Mouse (Mus musculus) MN1 (cell line): ENCODE measurements around the gene Cacna1c.
"Not testable (repeated sequence)": the region's sequence is repeated elsewhere in the genome, so short reads cannot be mapped to it uniquely, and the experiment has no call there.

ENCODE experiments used
- DNase-seq: peaks from one replicate; pipeline ENCODE4 v3.0.0-alpha.2; 2016; ENCODE audit warnings: low spot score

Gene Cacna1c

GRCm38 (mm10) chr6:119206006-119206405 lies 9.8 kb upstream of the Cacna1c start:
- not testable (repeated sequence) for DNase-seq

DNA sequence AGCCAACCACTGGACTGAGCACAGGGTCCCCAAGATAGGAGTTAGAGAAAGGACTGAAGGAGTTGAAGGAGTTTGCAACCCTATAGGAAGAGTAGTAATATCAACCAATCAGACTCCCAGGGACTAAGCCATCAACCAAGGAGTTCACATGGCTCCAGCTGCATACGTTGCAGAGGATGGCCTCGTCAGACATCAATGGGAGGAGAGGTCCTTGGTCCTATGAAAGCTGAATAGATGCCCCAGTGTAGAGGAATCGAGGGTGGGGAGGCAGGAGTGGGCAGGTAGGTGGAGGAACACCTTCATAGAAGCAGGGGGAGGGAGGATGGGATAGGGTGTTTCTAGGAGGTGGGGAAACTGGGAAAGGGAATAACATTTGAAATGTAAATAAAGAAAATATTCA lies 8.7 kb upstream of the Cacna1c start:
- no peak for DNase-seq

GRCm38 (mm10) chr6:119204286-119204685 lies 8.1 kb upstream of the Cacna1c start:
- DNase-seq = no peak

DNA sequence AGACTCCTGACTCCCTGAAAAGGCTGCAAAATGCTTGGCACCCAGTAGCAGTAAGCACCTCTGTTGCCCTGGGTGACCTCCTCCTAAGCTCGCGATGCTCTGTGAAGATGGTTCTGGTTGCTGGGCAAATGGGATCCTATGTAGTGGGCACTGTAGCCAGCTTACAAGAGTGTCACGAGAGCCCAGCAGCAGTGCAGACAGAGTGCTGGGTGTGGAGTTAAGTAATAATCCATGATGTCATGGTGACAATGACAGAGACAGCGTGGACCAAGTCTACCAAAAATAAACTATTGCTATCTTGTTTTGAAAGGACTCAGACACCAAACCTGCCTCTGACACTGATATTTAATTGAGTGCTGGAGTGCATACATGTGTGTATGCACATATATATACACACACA lies 5.4 kb upstream of the Cacna1c start:
- DNase-seq = no peak

- DNase-seq = no peak
Measured at GRCm38 (mm10) chr6:119200362-119200761, 4.1 kb upstream of the Cacna1c start.

GRCm38 (mm10) chr6:119199274-119199879 lies 3.2 kb upstream of the Cacna1c start:
- no peak for DNase-seq

DNA sequence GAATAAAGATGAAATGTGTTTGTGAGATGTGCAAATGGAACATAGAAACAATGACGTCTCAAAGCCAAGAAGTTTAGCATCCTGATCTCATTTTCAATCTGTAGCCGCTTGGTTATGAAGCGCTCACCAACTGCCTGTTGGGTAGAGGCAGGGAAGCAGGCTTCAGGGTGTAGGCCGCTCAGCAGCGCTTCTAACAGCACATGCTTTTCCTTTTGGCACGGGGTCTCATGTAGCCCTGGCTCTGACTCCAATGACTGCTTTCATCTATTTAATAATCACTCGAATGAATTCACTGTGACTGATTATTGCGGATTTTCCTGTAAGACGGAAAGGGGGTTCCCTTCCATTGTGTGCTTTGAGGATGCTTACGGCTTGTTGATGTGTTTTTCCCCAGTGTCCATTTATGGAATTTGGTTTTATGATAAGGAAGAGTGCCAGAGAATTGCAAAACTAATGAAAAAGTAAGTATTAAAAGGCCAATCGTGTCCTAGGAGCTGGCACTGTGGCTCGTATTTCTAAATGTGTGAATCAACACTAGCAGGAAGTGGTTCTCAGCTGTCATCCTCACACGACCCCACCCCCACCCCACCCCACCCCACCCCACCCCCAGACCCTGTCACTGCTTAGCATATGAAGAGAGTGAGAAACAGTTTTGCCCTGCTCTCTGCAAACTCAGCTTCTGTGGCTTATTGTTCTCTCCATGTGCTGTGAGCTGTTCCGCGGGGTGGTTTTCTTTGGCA lies 2.5 kb upstream of the Cacna1c start:
- DNase-seq = no peak

DNA sequence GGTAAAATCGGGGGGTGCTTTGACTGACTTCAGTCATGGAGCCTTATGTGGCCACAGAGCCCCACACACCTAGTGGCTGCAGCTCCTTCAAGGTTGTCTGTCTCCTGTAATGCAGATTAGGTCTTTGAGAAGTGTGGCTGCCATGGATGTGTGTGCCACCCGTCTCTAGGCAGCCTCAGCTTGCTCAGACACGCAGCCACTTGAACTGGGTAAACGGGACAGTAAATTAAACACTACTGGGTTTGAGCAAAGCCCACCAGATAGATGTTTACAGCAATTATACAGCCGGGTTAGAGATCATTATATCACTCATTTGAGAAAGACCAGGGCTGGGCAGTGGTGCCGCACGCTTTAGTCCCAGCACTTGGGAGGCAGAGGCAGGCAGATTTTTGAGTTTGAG lies 1.6 kb downstream of the Cacna1c start:
- no peak for DNase-seq

DNA sequence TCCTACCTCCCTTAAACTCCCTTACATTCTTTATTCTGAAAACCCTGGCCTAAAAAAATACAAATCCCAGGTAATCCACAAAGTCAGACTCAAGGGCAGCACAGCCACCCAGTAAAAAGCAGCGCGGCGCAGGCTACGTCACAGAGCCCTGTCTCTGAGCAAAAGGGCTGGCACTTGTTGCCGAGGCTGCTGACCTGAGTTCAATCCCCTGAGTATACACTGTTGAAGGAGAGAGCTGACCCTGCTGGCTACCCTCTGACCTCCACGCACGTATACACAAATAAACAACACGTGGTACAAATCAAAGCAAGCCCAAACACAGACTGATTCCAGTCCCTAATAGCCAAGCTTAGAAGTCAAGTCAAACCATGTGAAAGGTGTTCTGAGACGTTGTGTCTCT lies 2.1 kb downstream of the Cacna1c start:
- no peak for DNase-seq

DNA sequence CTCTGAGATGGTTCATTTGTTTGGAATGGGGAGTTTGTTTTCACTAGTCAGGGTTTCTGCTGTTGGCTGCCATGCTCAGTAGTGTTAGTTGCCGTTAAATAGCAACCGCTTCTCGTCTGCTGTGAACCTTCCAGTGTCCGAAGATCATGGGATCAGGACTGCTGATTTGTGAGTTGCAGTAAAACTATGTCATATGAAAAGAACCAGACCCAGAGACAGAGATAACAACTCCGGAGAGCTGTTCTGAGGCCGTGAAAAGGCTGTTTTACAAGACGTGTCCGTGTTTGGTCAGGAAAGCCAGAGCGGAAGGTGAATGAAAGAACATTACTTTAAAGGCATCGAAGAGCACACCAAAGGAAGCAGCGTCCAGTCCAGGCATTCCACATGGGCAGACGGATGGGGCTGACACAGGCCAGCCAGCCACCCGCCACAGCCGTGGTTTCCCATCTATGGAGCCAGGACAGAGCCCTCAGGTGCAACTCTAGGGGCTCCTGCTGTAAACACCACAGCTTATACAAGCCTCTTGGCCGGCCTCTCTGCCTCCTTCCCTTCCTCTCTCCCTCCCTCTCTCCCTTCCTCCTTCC lies 2.6 kb downstream of the Cacna1c start:
- no peak for DNase-seq

- no peak for DNase-seq
Measured at GRCm38 (mm10) chr6:119191478-119191877, 4.7 kb downstream of the Cacna1c start.

- DNase-seq = no peak
Measured at GRCm38 (mm10) chr6:119187631-119188030, 8.6 kb downstream of the Cacna1c start.

GRCm38 (mm10) chr6:119186658-119187057 lies 9.6 kb downstream of the Cacna1c start:
- DNase-seq = peak; percentile 36

GRCm38 (mm10) chr6:119183781-119184180 lies 12.4 kb downstream of the Cacna1c start:
- DNase-seq = no peak

DNA sequence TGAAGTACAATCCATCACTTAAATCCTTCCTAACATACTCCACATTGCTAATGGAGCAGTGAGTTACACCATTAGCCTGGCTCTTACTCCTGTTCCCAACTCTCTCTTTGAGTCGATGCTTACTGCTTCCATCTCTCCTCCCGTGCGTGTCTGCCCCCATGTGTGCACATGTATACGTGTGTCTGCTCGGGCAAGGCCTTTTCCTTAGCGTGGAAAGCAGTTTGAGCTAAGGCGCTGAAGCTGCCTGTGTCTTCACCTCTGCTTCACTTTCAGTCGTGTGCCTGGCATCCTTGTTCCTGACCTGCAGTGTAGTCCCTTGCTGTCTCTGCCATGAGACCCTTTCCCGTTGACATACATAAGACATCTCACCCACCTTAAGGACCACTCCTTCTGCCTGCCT lies 14.0 kb downstream of the Cacna1c start:
- no peak for DNase-seq

DNA sequence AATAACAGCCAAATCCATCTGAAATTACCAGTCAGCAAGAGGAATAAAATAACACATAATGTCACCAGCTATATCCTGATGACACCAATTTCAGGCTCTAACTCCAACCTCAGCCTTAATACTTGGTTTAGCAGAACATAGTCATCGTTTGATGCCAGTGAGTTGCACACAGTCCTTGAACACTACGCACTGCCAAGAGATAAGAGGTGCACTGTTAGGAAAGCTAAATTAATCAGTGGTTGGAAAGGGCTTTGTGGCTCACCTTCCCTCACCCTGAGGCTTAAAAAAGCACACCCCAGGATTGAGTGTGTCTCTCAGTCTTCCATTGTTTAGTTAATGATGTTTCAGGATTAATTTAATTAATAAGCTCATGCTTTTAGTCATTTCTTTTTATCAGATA lies 16.0 kb downstream of the Cacna1c start:
- DNase-seq = no peak

GRCm38 (mm10) chr6:119177101-119177500 lies 19.1 kb downstream of the Cacna1c start:
- no peak for DNase-seq

- DNase-seq = peak; percentile 15
Measured at GRCm38 (mm10) chr6:119176103-119176502, 20.1 kb downstream of the Cacna1c start.

GRCm38 (mm10) chr6:119175078-119175853 lies 21.0 kb downstream of the Cacna1c start, which contains the start of gene Dcp1b:
Dcp1b (plus strand) TSS chr6:119175253.
- peak; percentile 94 for DNase-seq

GRCm38 (mm10) chr6:119174307-119175074 lies 21.7 kb downstream of the Cacna1c start:
- DNase-seq = no peak

GRCm38 (mm10) chr6:119165677-119166076 lies 30.5 kb downstream of the Cacna1c start:
- no peak for DNase-seq

DNA sequence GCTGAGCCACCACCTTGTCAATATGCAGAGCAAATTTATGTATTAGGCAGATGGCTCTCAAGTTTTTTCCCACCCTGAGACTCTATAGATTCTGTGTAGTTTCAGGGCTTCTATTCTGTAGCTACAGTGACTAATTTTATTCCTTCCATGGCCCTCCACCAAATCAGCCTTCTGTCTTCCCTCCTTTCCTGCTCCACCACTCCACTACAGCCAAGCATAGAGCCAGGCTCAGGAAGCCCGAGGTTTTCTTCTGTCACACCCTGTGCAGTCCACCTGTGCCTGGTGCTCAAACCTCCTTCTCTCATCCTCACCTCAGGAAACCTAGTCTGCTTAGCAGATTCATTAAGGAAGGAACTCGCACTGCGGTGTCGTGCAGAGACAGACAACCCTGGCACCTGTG lies 51.1 kb downstream of the Cacna1c start:
- DNase-seq = no peak
